Mouse (Mus musculus): ENCODE results near the gene Cep152.

Gene Cep152

GRCm38 (mm10) chr2:125626536-125626935 lies 1.6 kb upstream of the Cep152 start:
- in situ Hi-C loops (cut with MboI; ENCODE audit: low sequenced_read_pairs): no loop called here

- in situ Hi-C loops (cut with MboI; ENCODE audit: low sequenced_read_pairs): no loop called here
These were observed 707 bp downstream of the Cep152 start for GRCm38 (mm10) chr2:125624127-125624685.

DNA sequence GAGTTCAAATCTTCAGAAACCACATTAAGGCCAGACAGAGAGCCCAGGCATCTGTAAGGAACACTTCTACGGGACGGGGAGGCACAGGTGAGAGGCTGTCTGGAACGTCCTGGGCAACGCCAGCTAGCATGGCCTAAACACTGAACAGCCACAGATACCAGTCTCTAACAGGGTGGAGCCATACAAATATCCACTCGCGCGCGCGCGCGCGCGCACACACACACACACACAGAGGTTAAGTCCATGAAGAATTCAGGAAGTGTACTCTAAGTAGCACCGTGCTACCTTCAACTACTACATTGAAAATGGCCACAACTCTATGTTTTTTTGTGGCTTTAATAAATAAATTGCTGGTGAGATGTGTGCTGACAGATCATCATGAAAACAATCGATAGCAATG lies 1.7 kb downstream of the Cep152 start:
- in situ Hi-C loops (cut with MboI; ENCODE audit: low sequenced_read_pairs): no loop called here

GRCm38 (mm10) chr2:125620213-125620907 lies 4.6 kb downstream of the Cep152 start:
- in situ Hi-C loops (cut with MboI; ENCODE audit: low sequenced_read_pairs): no loop called here

GRCm38 (mm10) chr2:125615858-125616424 lies 9.0 kb downstream of the Cep152 start:
- in situ Hi-C loops (cut with MboI; ENCODE audit: low sequenced_read_pairs): no loop called here

- in situ Hi-C loops (cut with MboI; ENCODE audit: low sequenced_read_pairs): no loop called here
These were observed 9.5 kb downstream of the Cep152 start for GRCm38 (mm10) chr2:125615440-125615839.

DNA sequence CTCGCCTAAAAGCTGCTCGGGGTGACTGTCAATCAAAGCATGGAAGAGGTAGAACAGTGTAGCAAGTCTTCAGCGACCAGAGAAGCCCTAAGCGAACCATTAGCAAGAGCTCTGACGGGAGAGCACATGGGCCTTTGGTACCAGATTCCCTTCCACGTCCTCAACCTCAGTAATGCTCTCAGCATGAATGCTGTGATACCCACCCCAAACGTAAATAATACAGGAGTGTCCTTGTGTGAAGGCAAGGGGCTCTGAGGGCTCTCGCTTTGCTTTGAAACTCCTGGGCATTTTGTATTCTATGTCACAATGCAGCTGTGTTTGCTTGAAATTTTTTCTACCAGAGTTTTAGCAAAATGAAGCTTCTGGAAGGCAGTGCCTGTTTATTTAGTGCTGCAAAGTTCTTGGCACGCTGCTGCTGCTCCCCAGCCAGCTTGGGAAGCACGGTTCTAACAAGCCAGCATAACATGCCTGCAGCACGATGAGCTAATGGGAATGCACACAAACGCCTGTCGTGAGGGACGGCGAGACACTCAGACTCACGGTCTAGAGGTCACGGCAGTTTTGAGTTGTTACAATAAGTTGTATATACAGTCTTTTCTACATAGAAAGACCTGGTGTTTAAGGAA lies 18.6 kb downstream of the Cep152 start:
- in situ Hi-C loops (cut with MboI; ENCODE audit: low sequenced_read_pairs): no loop called here

- in situ Hi-C loops (cut with MboI; ENCODE audit: low sequenced_read_pairs): no loop called here
These were observed 20.3 kb downstream of the Cep152 start for GRCm38 (mm10) chr2:125604646-125605045.

GRCm38 (mm10) chr2:125602970-125603369 lies 21.9 kb downstream of the Cep152 start:
- in situ Hi-C loops (cut with MboI; ENCODE audit: low sequenced_read_pairs): no loop called here

- in situ Hi-C loops (cut with MboI; ENCODE audit: low sequenced_read_pairs): no loop called here
These were observed 26.0 kb downstream of the Cep152 start for GRCm38 (mm10) chr2:125598958-125599357.

GRCm38 (mm10) chr2:125598251-125598650 lies 26.7 kb downstream of the Cep152 start:
- in situ Hi-C loops (cut with MboI; ENCODE audit: low sequenced_read_pairs): no loop called here

DNA sequence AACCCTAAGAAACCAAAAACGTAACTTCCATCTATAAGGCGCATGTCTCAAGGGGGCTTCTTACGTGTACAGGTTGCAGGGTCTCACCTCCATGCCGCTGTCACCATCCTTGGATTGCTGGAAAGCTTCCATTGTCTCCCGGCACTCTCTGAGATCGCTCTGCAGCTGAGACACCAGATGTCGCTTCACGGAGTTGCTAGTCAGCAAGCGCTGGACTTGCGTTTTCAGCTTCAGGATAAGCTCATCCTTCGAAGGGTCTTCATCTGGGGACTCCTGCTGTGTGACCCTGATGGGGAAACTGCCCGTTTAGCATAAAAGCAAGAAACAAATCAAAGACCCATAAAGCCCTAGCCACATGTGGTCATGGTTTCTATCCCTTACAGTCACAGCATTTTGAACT lies 30.1 kb downstream of the Cep152 start:
- in situ Hi-C loops (cut with MboI; ENCODE audit: low sequenced_read_pairs): no loop called here

GRCm38 (mm10) chr2:125594072-125594471 lies 30.8 kb downstream of the Cep152 start:
- in situ Hi-C loops (cut with MboI; ENCODE audit: low sequenced_read_pairs): no loop called here

GRCm38 (mm10) chr2:125591895-125592294 lies 33.0 kb downstream of the Cep152 start:
- in situ Hi-C loops (cut with MboI; ENCODE audit: low sequenced_read_pairs): no loop called here

DNA sequence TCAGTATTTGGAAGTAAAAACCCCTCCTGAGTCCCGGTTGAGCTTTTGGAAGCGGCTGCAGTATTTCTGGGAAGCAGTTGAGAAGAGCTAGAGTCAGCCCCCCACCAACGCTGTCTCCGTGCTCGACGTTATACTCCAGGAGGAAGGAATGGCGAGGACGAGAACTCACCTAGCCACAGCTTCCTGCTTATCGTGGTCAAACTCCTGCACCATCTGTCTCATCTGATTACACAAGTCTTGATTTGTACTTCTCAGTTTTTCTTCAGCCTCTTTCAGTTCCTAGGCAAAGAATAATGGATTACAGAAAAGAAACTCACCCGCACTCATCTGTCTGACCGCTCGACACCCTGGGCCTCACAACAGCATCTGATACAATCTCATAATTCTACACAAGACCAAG lies 35.6 kb downstream of the Cep152 start:
- in situ Hi-C loops (cut with MboI; ENCODE audit: low sequenced_read_pairs): no loop called here

GRCm38 (mm10) chr2:125581081-125581480 lies 43.8 kb downstream of the Cep152 start:
- in situ Hi-C loops (cut with MboI; ENCODE audit: low sequenced_read_pairs): no loop called here

DNA sequence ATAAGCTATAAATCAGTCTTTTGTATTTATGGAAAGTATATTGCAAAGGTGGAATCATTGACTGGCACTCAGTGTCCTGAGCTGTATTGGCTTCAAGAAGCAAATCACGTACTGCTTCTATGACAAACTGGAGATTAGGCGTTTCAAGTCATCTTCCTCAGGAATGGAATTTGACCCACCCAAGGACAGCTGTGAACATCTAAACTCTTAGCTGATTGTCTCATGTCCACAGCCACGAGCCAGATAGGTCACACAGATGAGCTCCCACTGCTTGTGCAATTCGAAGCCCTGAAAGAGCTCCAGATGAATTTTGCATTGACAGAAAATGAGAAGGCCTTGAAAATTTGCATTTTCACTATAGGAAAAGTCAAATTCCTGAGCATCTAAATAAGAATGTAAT lies 47.2 kb downstream of the Cep152 start:
- in situ Hi-C loops (cut with MboI; ENCODE audit: low sequenced_read_pairs): no loop called here

DNA sequence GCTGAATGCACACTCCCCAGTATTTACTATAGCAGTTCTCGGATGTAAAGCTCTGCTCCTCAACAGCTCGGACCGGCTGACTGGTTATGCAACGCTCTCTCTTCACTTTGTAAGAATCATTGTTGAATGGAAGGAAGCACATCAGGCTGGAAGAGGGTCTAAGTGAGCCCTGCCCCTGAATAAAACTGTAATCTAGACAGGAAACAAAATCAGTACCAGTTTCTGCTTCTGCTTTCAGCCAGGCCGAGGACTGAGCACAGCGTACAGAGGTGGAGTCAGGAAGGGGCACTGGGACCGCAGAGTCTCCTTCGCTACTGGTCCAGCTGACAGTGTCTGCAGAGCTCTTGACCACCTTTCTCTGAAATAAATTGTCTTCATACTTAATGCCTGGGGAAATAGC lies 48.4 kb downstream of the Cep152 start:
- in situ Hi-C loops (cut with MboI; ENCODE audit: low sequenced_read_pairs): no loop called here

GRCm38 (mm10) chr2:125575766-125576165 lies 49.1 kb downstream of the Cep152 start:
- in situ Hi-C loops (cut with MboI; ENCODE audit: low sequenced_read_pairs): no loop called here

- in situ Hi-C loops (cut with MboI; ENCODE audit: low sequenced_read_pairs): no loop called here
These were observed 61.0 kb downstream of the Cep152 start for GRCm38 (mm10) chr2:125563884-125564283.

GRCm38 (mm10) chr2:125562407-125562806 lies 62.5 kb downstream of the Cep152 start:
- in situ Hi-C loops (cut with MboI; ENCODE audit: low sequenced_read_pairs): no loop called here

DNA sequence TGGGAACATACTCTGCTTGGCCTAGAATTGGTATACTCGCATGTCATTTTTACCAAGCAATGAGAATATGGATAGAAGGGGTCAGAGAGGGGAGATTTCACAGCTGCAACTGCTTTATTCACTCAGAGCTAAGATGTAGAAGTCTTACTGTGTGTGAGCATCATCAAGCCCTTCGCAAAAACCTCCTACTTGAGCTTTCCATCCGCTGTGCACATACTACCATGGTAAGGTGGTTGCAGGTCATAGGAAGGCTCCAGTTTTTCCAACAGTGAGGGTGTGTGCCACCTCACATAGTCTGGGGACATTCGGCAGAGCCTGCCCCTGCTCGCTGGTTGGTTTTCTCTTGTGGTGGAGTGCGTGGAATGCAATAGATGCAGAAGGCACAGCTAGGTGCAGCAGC lies 64.9 kb downstream of the Cep152 start:
- in situ Hi-C loops (cut with MboI; ENCODE audit: low sequenced_read_pairs): no loop called here

All from CH12F3 (cell line).